ENCODE assay signal across 1 mouse cellular context in the genomic region with DNA sequence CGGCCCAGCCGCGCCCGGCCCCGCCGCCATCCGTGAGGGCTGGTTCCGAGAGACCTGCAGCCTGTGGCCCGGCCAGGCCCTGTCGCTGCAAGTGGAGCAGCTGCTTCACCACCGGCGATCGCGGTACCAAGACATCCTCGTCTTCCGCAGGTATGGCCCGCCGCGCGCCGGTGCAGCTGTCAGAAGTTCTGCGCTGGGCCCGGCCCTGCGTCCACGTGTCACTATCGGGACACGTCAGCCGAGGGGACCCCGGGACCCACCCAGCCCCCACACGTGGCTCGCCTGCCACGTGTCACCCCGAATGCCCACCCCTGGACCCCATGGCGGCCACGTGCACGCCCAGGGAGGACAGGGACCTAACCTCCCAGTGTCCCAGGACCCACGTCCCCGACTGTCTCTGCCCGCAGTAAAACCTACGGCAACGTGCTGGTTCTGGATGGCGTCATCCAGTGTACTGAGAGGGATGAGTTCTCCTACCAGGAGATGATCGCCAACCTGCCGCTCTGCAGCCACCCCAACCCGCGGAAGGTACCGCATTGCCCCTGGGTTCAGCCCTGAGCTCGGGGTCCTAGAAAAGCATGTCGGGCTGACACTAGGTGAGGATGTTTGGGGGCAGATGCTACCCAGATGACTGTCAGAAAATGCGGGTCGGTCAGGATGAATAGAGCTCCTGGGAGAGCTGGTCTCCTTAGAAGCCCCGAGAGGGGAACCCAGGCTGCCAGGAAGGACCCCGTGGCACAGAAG.
TF ChIP-seq lines count a peak whose summit lies in the region.

No protein-coding gene starts in this region.

TF ChIP-seq in C2C12, 6 proteins besides CTCF, POLR2A, EP300 and RAD21:
- TF ChIP-seq MYOG (IDR thresholded peaks at IDR 0.05; ENCODE audit: control insufficient read depth, extremely low read depth, insufficient read length) (no peak), MYOD1 (IDR thresholded peaks at IDR 0.05; ENCODE audit: control insufficient read depth, insufficient read length, low read depth) (no peak), USF1 (IDR thresholded peaks at IDR 0.05; ENCODE audit: low read depth) (no peak), MAX (IDR thresholded peaks at IDR 0.05) (peak; percentile 90), CEBPB (IDR thresholded peaks at IDR 0.05; ENCODE audit: low read depth) (no peak), FOSL1 (IDR thresholded peaks at IDR 0.05; ENCODE audit: insufficient read depth, low read length, poor library complexity, severe bottlenecking) (no peak)
